Mouse (Mus musculus) adrenal gland, postnatal 4 days (tissue): ENCODE data around the gene Tie1. TPM values are rescaled to one million over a fixed set of nuclear protein-coding genes. Genes with fewer than 3 reads are reported as not detected.

Source experiments
- DNase-seq, 2 experiments: peaks; one replicate each; pipeline ENCODE4 v3.0.0; 2021 to 2022; ENCODE audit warnings: low spot score in 2 of 2, mixed read lengths in 2 of 2
- total RNA-seq, 2 experiments: library from RNA; stranded (reverse); gene quantifications; 2 replicates each; pipeline ENCODE4 v1.2.3; 2021

Tie1 gene
- total RNA-seq, 2 experiments from 2014 or later, result 55.6 to 56.8 TPM

- DNase-seq, result no peak
These were observed 68.5 kb downstream of the Tie1 start for GRCm38 (mm10) chr4:118421384-118421783.

Other genes with a start within 250 kb of the Tie1 start
- gene Ptprf, start 198.7 kb downstream of the Tie1 start, total RNA-seq, result 100 to 1,000 TPM; 102 to 120 TPM
- 10 to 100 TPM; 38.6 to 39.3 TPM for gene Szt2, start 80.8 kb downstream of the Tie1 start, total RNA-seq
- 10 to 100 TPM; 76.5 to 78.8 TPM for gene Med8, start 80.7 kb downstream of the Tie1 start, total RNA-seq
- gene Elovl1, start 62.0 kb downstream of the Tie1 start, total RNA-seq, result 10 to 100 TPM; 75.5 to 84.0 TPM
- 10 to 100 TPM; 41.3 to 42.0 TPM for gene Cdc20, start 52.7 kb downstream of the Tie1 start, total RNA-seq
- under 1 TPM; 0.17 to 0.54 TPM for gene Mpl, start 32.5 kb downstream of the Tie1 start, total RNA-seq
- gene 2610528J11Rik, start 36.9 kb upstream of the Tie1 start, total RNA-seq, result 1 to 10 TPM; 1.1 to 5.1 TPM
- 1 to 10 TPM; 1.2 to 1.9 TPM for gene Tmem125, start 54.0 kb upstream of the Tie1 start, total RNA-seq
- gene Cfap57, start 130.7 kb upstream of the Tie1 start, total RNA-seq, result under 1 TPM; 0.08 to 0.11 TPM
- gene Ebna1bp2, start 130.7 kb upstream of the Tie1 start, total RNA-seq, result 10 to 100 TPM; 72.5 to 84.1 TPM
- gene Olfr62, start 168.9 kb upstream of the Tie1 start, total RNA-seq, result not detected
- gene Olfr1342, start 202.7 kb upstream of the Tie1 start, total RNA-seq, result not detected
- gene Olfr1341, start 213.5 kb upstream of the Tie1 start, total RNA-seq, result not detected
- gene Olfr1340, start 230.1 kb upstream of the Tie1 start, total RNA-seq, result not detected
- not detected for gene Olfr1339, start 242.1 kb upstream of the Tie1 start, total RNA-seq